Mouse (Mus musculus): Measurements from ENCODE around the gene Sept11.

Sept11 gene

GRCm38 (mm10) chr5:93095301-93095700, 2.1 kb downstream of the Sept11 start:
- DNase-seq (ENCODE audit: low spot score) = no peak

DNA sequence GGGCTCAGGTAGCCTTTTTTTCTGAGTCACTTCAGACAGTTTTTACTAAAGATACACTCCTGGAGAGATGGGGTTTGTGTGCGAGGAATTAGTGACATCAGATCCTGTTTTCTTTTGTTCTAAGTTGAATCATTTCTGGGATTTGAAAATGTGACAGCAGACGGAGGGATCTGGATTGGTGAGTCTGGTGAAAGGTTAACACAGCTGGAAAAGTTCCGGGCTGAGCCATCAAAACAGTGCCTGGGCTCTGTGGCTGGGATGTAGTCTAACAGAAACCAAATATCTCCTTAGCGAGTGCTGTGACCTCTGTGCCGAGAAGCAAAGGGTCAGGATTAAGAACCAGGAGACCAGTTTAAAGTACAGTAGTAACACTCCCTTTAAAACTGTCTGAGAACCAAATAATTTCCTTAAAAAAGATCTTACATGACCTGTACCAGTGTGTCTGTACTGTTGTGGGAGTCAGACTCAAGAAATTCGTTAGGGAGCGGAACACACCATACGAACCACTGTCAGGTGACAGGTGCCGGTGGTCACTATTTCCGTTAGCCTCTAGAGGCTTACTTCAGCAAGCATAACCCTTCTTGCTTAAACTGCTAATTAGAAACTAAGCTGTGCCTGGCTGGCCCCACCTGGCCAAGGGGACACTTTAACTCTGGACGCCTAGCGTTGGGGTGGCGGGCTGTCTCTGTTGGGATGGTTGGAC, 4.1 kb downstream of the Sept11 start:
- DNase-seq (ENCODE audit: low spot score) = no peak

DNA sequence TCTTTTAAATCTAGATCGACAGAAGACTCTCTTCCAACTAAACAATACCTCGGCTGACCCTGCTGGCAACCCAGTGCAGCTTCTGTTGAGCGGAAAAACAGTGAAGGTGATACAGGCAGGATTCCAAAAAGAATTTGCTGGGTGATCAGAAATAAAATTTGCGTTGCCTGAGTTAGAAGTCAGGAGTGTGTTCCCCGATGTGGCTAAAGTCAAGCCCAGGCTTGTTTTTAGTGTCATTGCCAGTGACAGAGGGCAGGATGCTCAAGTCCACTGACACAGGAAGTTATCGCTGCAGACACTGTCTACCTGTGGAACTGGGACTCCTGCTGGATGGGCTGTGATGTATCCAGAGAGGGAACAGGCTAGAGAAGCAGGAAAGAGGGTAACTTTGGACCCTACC, 5.0 kb downstream of the Sept11 start:
- no peak for DNase-seq (ENCODE audit: low spot score)

- DNase-seq (ENCODE audit: low spot score) = no peak
Observed at GRCm38 (mm10) chr5:93098811-93099210, 5.6 kb downstream of the Sept11 start.

DNA sequence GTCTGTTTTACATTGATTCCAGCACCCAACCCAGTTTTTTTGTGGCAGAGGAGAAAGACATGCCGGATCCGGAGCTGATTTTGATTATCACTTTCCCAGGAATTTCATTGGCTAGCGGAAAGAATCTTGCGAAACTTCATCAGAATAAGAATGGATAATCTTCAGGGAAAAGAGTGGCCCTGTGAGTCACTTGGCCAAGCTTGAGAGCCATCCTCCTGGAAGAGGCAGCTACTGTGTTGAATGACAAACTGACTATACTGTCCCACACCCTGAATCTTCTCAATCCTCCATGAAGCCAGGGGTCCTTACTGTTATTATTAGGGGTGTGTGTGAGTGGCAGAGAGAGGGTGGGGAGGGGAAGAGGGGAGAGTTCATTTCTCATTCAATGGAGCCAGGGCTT, 7.7 kb downstream of the Sept11 start:
- no peak for DNase-seq (ENCODE audit: low spot score)

DNA sequence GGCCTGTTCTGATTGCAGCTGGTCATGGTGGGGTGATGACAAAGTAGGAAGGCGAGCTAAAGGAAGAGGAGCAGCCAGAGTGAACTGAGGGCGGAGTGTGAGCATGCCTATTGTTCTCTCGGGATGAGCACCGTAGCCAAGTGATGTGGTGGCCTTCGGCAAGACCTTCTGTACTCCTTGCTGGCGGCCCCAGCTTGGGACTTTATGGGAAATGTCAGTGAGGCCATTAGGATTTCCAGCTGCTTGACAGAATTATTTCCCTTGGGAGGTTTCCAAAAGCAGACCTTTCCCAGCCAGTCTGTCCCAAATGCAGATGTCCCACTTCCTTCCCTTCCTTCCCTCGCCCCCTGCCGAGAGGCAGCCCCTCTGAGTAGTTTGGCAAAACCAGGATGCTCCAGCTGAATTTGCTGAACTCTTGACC, 8.1 kb downstream of the Sept11 start:
- no peak for DNase-seq (ENCODE audit: low spot score)

DNA sequence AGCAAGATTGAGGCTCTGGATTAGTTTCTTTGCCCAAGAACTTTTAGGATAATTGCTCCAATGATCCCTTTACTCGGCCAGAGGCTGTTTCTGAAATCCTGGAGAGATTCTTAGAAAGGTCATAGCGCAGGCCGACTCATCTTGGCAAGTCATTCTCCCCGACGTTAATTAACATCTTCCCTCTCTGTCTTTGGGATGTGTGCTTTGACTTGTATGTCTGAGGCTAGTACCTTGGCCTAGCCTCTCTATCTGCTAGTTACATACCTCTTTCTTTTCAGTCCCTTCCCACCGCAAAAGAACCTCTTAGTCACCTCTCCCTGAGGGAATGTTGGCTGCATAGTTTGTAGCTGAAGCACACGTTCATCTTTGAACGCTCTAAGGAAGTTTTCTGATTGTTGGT, 10.4 kb downstream of the Sept11 start:
- no peak for DNase-seq (ENCODE audit: low spot score)

- DNase-seq (ENCODE audit: low spot score) = no peak
Observed at GRCm38 (mm10) chr5:93104987-93105823, 12.0 kb downstream of the Sept11 start.

DNA sequence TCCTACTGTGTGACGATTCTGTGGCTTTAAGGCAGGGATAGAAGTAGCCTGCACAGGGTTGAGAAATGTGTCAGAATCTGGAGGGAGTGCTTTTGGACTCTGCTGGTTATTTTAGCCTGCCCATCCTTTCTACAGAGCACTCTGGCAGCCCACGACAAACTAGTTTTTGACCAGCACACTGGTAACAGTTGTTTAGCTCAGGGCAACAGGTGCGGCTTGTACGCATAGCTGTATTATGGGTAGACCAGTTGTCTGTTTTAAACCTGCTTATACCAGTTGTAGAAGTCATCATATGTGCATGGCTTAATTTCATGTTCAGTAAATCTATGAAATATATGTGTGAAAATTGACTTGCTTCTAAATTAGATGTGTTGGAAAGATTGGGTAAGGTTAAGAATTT, 12.8 kb downstream of the Sept11 start:
- DNase-seq (ENCODE audit: low spot score) = no peak

- DNase-seq (ENCODE audit: low spot score) = no peak
Observed at GRCm38 (mm10) chr5:93108703-93109102, 15.5 kb downstream of the Sept11 start.

GRCm38 (mm10) chr5:93109555-93109954, 16.3 kb downstream of the Sept11 start:
- no peak for DNase-seq (ENCODE audit: low spot score)

- no peak for DNase-seq (ENCODE audit: low spot score)
Observed at GRCm38 (mm10) chr5:93112290-93112689, 19.1 kb downstream of the Sept11 start.

DNA sequence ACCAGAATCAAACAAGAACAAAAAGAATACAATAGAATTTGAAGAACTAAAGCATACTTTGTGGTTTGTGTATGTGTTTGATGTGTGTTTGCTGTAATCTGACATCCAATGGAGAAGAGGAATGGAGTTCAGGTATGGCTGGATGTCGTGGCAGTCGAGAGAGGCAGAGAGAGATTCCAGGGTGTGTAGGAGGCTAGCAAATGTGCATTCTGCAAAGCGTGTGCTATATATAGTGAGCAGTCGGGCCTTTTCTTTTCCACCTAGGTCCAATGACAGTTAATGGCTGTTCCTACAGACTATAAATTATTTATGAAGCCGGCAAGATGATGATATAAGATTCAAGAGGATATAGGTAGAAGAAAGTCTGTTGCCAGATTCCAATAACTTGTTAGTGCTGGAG, 20.3 kb downstream of the Sept11 start:
- DNase-seq (ENCODE audit: low spot score) = no peak

- DNase-seq (ENCODE audit: low spot score) = no peak
Observed at GRCm38 (mm10) chr5:93114515-93114914, 21.3 kb downstream of the Sept11 start.

- DNase-seq (ENCODE audit: low spot score) = no peak
Observed at GRCm38 (mm10) chr5:93115059-93115458, 21.8 kb downstream of the Sept11 start.

- no peak for DNase-seq (ENCODE audit: low spot score)
Observed at GRCm38 (mm10) chr5:93115854-93116253, 22.6 kb downstream of the Sept11 start.

DNA sequence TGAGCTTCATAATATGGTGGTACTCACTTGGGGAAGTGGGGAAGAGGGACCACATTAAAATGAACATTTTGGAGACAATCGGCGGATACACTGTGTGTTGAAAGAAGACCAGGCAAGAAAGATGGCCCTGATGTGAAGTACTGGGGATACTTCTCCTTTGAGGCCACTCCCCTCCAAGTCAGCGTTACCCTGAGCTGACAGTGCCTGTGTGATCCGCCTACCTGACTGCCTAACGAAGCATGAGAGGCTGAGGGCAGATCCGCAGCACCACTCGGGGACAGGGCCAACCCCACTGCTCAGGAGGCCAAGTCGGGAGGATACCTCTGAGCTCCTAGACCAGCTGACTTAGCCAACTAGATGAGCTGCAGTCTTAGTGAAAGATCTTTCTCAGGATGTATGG, 24.4 kb downstream of the Sept11 start:
- DNase-seq (ENCODE audit: low spot score) = no peak

- DNase-seq (ENCODE audit: low spot score) = no peak
Observed at GRCm38 (mm10) chr5:93121660-93122059, 28.4 kb downstream of the Sept11 start.

GRCm38 (mm10) chr5:93124031-93124826, 31.0 kb downstream of the Sept11 start:
- no peak for DNase-seq (ENCODE audit: low spot score)

GRCm38 (mm10) chr5:93125325-93125724, 32.1 kb downstream of the Sept11 start:
- no peak for DNase-seq (ENCODE audit: low spot score)

DNA sequence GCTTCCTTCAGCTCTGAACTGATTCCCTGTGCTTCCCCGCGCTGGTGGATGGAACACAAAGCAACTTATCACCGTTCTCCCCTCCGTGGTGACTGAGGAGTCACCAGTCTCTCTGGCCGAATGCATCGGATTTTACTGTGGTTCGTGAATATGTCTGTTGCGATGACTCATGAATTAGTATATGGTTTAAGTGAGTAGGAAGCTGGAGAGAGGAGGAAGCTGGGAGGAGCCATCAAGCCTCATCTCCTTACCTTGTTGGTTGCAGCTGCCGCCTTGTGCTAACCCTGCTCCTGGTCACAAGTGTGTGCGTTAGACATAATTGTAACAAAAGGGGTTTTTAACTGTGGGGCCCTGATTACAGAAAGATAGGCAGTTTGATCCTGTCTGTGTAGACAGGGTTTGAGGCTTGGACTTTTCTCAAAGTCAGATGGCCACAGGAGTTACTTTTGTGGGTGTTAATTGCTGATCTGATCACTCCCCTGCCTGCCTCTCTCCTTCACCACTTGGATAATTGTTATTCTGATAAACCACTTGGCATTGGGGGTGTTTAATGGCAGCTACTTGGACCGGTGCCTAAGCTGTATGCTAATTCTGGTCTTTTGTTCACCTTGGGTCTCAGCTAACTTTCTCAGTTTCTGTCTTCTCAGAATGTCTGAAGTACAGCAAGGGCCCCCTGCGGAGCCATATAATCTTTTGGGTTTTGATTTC, 33.1 kb downstream of the Sept11 start:
- DNase-seq (ENCODE audit: low spot score) = no peak

GRCm38 (mm10) chr5:93126930-93127562, 33.8 kb downstream of the Sept11 start:
- DNase-seq (ENCODE audit: low spot score) = no peak

Measured in retina, embryonic 14.5 days (tissue).